Mouse (Mus musculus) small intestine, adult 2 months (tissue): ENCODE results near the gene Serf2.

Experiments
- CTCF ChIP-seq: fragments of 200-500 bp; IDR thresholded peaks from 2 replicates; pipeline ENCODE4 v1.5.1; 2012; ENCODE audit warnings: low read depth, mild to moderate bottlenecking, control low read depth, inconsistent platforms, low read length, moderate library complexity, mixed read lengths; ENCODE audit not compliant: insufficient replicate concordance, insufficient read length; ENCODE audit errors: extremely low read depth
- POLR2A ChIP-seq: fragments of 200-500 bp; IDR thresholded peaks from 2 replicates; pipeline ENCODE4 v1.6.1; 2012; ENCODE audit warnings: low read depth, mild to moderate bottlenecking, control low read depth, inconsistent platforms, low read length, moderate library complexity

DNA sequence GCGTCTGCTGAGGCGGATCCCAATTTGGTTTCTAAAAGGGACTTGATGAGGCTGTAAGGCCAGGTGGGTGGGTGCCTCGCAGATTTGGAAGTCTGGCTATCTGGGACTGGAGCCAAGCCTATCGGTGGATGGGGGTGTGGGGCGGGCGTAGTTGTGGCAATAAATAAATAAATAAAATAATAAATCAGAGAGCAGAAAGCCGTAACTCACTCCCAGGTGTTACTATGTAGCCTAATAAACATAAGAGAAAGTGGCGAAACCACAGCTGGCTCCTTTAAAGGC, 6.0 kb upstream of the Serf2 start:
- no peak for TF ChIP-seq POLR2A
- no peak for TF ChIP-seq CTCF
